Mouse (Mus musculus) natural killer cell, adult 2 months (primary cell): ENCODE results near the gene Gse1.

ENCODE experiments used
- DNase-seq, 2 experiments: peaks; one replicate each; pipeline ENCODE4 v3.0.0; 2022; ENCODE audit warnings: low spot score in 2 of 2

The Gse1 gene

GRCm38 (mm10) chr8:120374514-120374913, 146.3 kb downstream of the Gse1 start:
- DNase-seq, result no peak

GRCm38 (mm10) chr8:120375170-120375569, 146.9 kb downstream of the Gse1 start:
- no peak for DNase-seq

- no peak for DNase-seq
Observed at GRCm38 (mm10) chr8:120376215-120376614, 148.0 kb downstream of the Gse1 start.

- DNase-seq, result no peak
Observed at GRCm38 (mm10) chr8:120376847-120377802, 148.9 kb downstream of the Gse1 start.

GRCm38 (mm10) chr8:120377803-120378189, 149.5 kb downstream of the Gse1 start:
- DNase-seq, result no peak

- DNase-seq, result no peak
Observed at GRCm38 (mm10) chr8:120378306-120378705, 150.1 kb downstream of the Gse1 start.

GRCm38 (mm10) chr8:120379015-120379414, 150.8 kb downstream of the Gse1 start:
- DNase-seq, result no peak

GRCm38 (mm10) chr8:120381865-120382264, 153.6 kb downstream of the Gse1 start:
- no peak for DNase-seq

GRCm38 (mm10) chr8:120382436-120383203, 154.4 kb downstream of the Gse1 start:
- DNase-seq, result no peak

- no peak for DNase-seq
Observed at GRCm38 (mm10) chr8:120383204-120383560, 154.9 kb downstream of the Gse1 start.

- DNase-seq, result no peak
Observed at GRCm38 (mm10) chr8:120383713-120384112, 155.5 kb downstream of the Gse1 start.

GRCm38 (mm10) chr8:120384745-120385144, 156.5 kb downstream of the Gse1 start:
- DNase-seq, result no peak

- no peak for DNase-seq
Observed at GRCm38 (mm10) chr8:120388246-120388645, 160.0 kb downstream of the Gse1 start.

- no peak for DNase-seq
Observed at GRCm38 (mm10) chr8:120390598-120390997, 162.3 kb downstream of the Gse1 start.

GRCm38 (mm10) chr8:120391856-120392255, 163.6 kb downstream of the Gse1 start:
- no peak for DNase-seq

- DNase-seq, result no peak
Observed at GRCm38 (mm10) chr8:120393085-120393484, 164.8 kb downstream of the Gse1 start.

GRCm38 (mm10) chr8:120393871-120394275, 165.6 kb downstream of the Gse1 start:
- no peak for DNase-seq

- no peak for DNase-seq
Observed at GRCm38 (mm10) chr8:120395892-120396291, 167.6 kb downstream of the Gse1 start.

- DNase-seq, result peak; percentile 44 to 65
Observed at GRCm38 (mm10) chr8:120396756-120397155, 168.5 kb downstream of the Gse1 start.

GRCm38 (mm10) chr8:120397444-120398411, 169.5 kb downstream of the Gse1 start:
- no peak for DNase-seq

GRCm38 (mm10) chr8:120399212-120399934, 171.1 kb downstream of the Gse1 start:
- no peak for DNase-seq
